Mouse (Mus musculus): Measurements from ENCODE around the gene Lipm.

Gene Lipm

DNA sequence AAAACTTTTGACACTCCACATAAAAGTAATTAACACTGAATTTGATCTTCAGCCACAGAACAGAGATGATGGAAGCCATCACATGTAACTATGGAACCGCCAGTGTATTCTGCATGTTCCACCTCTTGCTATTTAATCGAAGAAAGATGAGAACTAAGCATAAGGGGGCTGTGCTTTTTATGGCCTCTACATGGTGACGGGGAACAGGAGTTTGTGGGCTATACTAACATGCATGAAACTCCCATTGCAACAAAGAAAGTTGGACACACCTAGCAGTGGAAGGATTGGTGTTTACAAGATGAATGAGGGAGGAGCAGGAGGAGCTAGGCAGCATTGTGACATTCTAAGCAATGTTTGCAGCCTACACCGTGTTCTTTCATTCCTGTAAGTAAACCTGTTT lies at the start of gene Lipm:
Gene Lipm (plus strand): TSS at position 301 of the 400 bp plus-strand sequence.
- no peaks in the 10 kb centered on the region for H3K36me3 ChIP-seq (ENCODE audit: control insufficient read depth, insufficient read depth, low read length, poor library complexity, severe bottlenecking)
- H3K27me3 ChIP-seq (ENCODE audit: control insufficient read depth, insufficient read depth, low read length, poor library complexity, severe bottlenecking), result no peaks in the 10 kb centered on the region
- no peak for DNase-seq (ENCODE audit: low read depth, low spot score)

DNA sequence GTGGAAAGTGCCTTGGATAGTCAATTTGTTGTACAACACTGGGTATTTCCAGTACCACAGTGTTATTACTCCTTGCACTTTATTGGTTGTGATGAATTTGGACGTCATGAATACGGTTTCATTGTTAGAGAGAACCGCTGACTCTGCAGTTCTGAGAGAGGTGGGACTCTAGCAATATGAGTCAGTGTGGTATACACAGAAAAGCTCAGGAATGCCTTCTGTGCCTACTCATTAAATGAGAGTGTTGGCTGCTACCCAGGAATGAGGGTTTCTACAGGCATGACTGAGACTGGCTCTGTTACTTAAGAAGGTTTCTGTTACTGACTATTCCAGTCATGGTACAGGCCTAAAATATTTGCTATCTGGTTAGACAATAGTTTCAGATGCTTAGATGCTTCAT lies 49.2 kb upstream of the Lipm start:
- Histone ChIP-seq H3K27me3 (ENCODE audit: control insufficient read depth, insufficient read depth, low read length, poor library complexity, severe bottlenecking) (no peaks in the 10 kb centered on the region), H3K36me3 (ENCODE audit: control insufficient read depth, insufficient read depth, low read length, poor library complexity, severe bottlenecking) (no peaks in the 10 kb centered on the region)
- no peak for DNase-seq (ENCODE audit: low read depth, low spot score)

DNA sequence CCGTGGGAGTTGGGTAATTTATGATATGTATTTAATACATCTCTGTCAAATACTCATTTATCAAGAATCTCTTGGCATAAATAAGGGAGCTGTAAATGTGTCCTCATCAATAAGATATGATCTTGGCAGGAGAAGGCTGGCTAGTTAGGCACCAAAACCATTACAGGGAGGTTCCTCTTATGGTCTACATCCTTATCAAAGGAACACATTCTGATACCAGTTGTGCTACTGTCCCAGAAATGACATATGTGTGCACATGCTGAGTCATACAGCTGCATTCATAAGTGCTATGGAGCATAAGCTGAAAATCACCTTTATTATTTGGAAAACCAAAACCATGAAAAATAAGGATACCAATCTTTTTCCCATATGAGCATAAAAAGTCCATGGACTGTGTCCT lies 37.2 kb upstream of the Lipm start:
- DNase-seq (ENCODE audit: low read depth, low spot score), result no peak
- H3K36me3 ChIP-seq (ENCODE audit: control insufficient read depth, insufficient read depth, low read length, poor library complexity, severe bottlenecking), result no peaks in the 10 kb centered on the region
- H3K27me3 ChIP-seq (ENCODE audit: control insufficient read depth, insufficient read depth, low read length, poor library complexity, severe bottlenecking), result no peaks in the 10 kb centered on the region

DNA sequence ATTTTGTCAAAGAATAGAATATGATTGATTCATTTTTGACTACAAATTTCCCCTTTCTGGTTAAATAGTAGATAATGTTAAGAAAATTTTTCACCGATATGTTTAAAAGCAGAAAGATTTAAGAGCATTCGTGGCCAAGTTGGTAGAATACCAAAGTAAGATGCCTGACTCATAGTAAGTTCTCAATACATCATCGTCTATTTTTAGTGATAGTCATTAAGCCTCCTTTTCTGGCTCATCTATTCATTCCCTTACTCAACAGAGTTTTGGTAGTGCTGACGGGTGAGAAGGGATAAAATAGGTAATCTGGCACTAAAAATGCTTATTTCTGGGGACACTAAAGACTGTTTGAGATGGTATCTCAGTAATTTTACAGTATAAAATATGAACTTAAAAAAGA lies 36.7 kb upstream of the Lipm start:
- H3K36me3 ChIP-seq (ENCODE audit: control insufficient read depth, insufficient read depth, low read length, poor library complexity, severe bottlenecking), result no peaks in the 10 kb centered on the region
- DNase-seq (ENCODE audit: low read depth, low spot score), result no peak
- no peaks in the 10 kb centered on the region for H3K27me3 ChIP-seq (ENCODE audit: control insufficient read depth, insufficient read depth, low read length, poor library complexity, severe bottlenecking)

DNA sequence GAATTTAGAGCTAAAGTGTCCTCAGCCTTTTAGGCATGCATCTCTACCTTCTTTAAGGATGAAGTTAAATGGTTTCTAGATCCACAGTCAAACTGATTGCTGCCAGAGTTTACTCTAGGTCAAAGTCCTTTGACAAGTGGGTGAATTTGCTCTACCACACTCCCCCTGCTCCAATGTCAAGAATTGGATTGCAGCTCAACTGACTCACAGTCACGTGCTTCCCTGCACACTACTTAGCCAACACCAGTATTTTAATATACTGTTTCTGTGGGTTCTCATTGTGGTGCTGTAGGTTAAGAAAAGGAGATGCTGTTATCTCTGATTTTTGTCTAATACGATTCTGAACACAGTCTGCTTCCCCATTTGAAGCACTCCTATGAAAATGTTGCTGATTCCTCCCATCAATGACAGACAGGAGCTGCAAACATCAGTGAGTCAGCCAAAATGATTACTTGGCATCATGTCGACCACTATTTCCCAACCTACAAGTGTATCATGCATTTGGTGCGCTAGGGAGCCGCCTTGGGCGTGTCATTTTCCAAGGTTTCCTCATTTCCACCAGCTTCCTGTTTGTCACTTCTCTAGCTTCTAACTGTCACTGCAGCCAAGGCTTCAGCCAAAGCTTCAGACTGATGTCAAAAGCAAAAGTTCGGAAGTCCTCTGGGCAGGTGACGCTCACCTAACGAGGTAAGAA lies 33.8 kb upstream of the Lipm start, which contains the start of gene Lipn:
Gene Lipn (plus strand): TSS at position 580 of the 694 bp plus-strand sequence.
- Histone ChIP-seq H3K27me3 (ENCODE audit: control insufficient read depth, insufficient read depth, low read length, poor library complexity, severe bottlenecking) (no peaks in the 10 kb centered on the region), H3K36me3 (ENCODE audit: control insufficient read depth, insufficient read depth, low read length, poor library complexity, severe bottlenecking) (no peaks in the 10 kb centered on the region)
- no peak for DNase-seq (ENCODE audit: low read depth, low spot score)

DNA sequence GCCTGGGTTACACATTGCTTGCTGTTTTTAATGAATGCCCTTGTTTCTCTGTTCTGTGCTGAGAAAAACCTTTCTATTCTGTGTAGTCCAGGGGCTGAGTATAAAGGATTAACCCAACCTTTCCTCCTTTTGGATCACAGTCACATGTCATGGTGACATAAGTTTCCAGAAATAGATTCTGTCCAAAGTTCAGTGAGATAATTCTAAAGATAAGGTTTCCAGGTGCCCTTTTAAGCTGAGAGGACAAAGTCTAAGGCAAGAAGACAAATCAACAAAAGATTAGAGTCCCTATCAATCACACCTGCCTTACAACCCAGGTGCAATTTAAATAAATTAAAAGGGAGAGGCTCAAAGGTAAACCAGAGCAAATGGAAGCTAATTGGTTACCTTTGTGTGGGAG lies 26.5 kb upstream of the Lipm start:
- Histone ChIP-seq H3K36me3 (ENCODE audit: control insufficient read depth, insufficient read depth, low read length, poor library complexity, severe bottlenecking) (no peaks in the 10 kb centered on the region), H3K27me3 (ENCODE audit: control insufficient read depth, insufficient read depth, low read length, poor library complexity, severe bottlenecking) (no peaks in the 10 kb centered on the region)
- no peak for DNase-seq (ENCODE audit: low read depth, low spot score)

DNA sequence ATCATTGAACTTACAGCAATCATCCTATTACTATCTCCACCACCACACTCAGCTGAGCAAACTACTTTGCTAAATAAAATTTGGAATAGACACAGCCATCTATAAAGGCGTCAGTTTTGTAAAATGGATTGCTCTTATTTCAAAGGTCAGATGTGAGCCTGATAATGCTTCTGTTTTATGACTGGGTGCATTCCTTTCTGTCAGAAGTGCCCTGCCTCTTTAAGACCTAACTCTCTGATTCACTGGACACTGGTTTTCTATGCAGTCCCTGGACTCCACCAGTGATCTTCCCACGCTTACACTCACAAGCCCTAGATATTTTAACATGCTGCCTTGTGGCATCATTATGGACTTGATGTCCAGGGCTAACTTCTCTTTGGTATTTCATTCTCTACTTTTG lies 22.6 kb upstream of the Lipm start:
- no peak for DNase-seq (ENCODE audit: low read depth, low spot score)
- H3K27me3 ChIP-seq (ENCODE audit: control insufficient read depth, insufficient read depth, low read length, poor library complexity, severe bottlenecking), result no peaks in the 10 kb centered on the region
- H3K36me3 ChIP-seq (ENCODE audit: control insufficient read depth, insufficient read depth, low read length, poor library complexity, severe bottlenecking), result no peaks in the 10 kb centered on the region

DNA sequence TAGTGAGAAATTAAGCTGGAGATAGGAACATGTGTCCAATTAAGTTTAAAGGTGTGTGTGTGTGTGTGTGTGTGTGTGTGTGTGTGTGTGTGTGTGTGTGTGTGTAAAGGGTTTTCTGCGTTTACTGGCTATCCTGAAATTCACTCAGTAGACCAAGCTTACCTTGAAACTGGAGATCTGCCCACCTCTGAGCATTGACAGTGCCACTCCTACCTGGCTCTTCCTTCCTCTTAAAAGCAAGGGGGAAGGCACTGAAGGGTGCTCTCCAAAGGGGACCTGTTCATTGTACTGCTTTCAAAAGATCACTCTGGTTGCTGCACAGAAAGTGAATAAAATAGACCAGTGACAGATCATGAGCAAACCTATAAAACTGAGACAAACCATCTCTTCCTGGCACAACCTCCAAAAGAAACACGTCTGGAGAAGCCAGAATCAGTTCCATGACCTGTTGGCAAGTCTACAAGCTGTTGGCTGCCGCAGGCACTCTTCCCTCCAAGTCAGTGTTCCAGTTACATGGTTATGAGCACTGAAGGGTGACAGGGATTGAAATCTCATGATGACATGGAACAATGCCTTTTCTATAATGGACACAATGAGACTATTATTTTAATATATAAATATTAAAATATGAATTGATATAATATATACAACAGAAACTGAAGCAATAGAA lies 11.6 kb upstream of the Lipm start:
- DNase-seq (ENCODE audit: low read depth, low spot score), result no peak
- Histone ChIP-seq H3K36me3 (ENCODE audit: control insufficient read depth, insufficient read depth, low read length, poor library complexity, severe bottlenecking) (no peaks in the 10 kb centered on the region), H3K27me3 (ENCODE audit: control insufficient read depth, insufficient read depth, low read length, poor library complexity, severe bottlenecking) (no peaks in the 10 kb centered on the region; the same call in 1 of the 2 replicates)

DNA sequence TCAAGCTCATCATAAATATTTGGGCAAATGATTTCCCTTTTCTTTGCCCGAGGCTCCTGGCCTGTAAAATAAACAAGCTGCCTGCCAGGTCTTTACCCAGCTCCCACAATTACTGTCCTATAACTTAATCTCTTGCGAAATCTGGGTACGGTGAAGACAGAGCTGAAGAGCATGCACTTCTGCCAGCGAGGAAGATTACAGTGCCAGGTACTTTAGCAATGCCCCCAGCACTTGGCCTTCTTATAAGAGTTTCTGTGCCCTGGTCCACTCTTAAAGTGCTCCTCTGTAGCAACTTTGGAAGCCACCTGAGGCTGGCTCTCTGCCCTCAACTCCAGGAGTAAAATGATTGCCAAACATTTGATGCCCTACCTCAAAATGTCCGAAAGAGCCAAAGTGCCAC lies 5.4 kb upstream of the Lipm start:
- H3K27me3 ChIP-seq (ENCODE audit: control insufficient read depth, insufficient read depth, low read length, poor library complexity, severe bottlenecking), result no peaks in the 10 kb centered on the region; the same call in 1 of the 2 replicates
- no peak for DNase-seq (ENCODE audit: low read depth, low spot score)
- no peaks in the 10 kb centered on the region for H3K36me3 ChIP-seq (ENCODE audit: control insufficient read depth, insufficient read depth, low read length, poor library complexity, severe bottlenecking)

DNA sequence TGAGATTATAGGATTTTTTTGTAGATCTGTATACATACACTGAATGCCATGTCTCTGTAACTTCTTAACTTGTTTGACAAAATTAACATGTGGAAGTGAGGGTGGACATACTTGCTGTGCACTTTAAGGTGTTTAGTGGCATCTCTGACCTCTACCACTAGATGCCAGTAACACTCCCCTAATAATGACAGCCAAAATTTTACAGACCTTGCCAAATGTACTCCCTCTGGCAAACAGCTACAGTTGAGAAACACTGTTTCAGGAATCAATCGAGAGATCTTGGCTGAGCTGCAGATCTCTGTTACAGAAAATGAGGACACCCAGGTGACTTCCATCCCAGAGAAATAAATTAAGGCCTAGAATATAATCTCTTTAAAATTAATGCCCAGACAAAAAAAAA lies 4.5 kb upstream of the Lipm start:
- Histone ChIP-seq H3K27me3 (ENCODE audit: control insufficient read depth, insufficient read depth, low read length, poor library complexity, severe bottlenecking) (no peaks in the 10 kb centered on the region; the same call in 1 of the 2 replicates), H3K36me3 (ENCODE audit: control insufficient read depth, insufficient read depth, low read length, poor library complexity, severe bottlenecking) (no peaks in the 10 kb centered on the region)
- peak; percentile 9 for DNase-seq (ENCODE audit: low read depth, low spot score)

DNA sequence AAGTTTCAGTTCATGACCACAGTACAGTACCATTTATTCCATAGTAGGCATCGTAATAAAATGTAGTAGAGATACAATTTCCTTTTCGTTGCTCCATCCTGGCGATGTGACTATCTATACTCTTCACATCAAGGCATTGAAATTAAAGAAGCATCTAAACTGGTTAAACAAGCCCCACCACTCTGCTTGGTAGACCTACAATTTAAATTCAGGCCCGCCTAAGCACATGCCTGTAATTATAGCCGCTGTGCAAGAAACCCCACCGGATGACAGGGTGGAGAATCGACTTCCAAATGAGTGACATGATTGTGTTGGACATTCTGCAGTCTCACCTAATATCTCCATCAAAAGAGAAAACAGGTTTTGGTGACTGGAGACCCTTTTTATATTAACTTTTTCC lies 1.2 kb downstream of the Lipm start:
- no peak for DNase-seq (ENCODE audit: low read depth, low spot score)
- H3K27me3 ChIP-seq (ENCODE audit: control insufficient read depth, insufficient read depth, low read length, poor library complexity, severe bottlenecking), result no peaks in the 10 kb centered on the region

DNA sequence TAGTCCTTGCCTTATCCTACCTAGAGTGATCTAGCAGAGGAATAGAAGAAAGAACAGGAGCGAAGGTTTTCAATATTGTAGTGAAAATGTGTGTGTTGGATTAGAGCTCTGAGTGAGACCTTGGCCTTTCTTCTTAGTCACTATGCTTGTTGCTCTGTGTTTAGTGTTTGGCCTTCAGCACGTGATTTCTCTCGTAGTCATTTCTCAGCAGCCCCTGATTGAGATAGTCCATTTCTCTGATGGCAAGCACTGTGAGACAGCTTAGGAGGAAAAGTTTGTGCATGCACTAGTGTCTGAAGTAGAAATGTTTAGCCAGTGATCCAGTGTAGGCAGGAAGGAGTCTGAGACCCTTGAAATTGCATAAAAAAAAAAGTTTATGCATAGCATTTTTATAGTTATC lies 4.1 kb downstream of the Lipm start:
- DNase-seq (ENCODE audit: low read depth, low spot score), result no peak
- no peaks in the 10 kb centered on the region for H3K27me3 ChIP-seq (ENCODE audit: control insufficient read depth, insufficient read depth, low read length, poor library complexity, severe bottlenecking)
- H3K36me3 ChIP-seq (ENCODE audit: control insufficient read depth, insufficient read depth, low read length, poor library complexity, severe bottlenecking), result no peaks in the 10 kb centered on the region

More for the DNA sequence above, 1.2 kb downstream of the Lipm start:
- H3K36me3 ChIP-seq (ENCODE audit: control insufficient read depth, insufficient read depth, low read length, poor library complexity, severe bottlenecking), result no peaks in the 10 kb centered on the region

DNA sequence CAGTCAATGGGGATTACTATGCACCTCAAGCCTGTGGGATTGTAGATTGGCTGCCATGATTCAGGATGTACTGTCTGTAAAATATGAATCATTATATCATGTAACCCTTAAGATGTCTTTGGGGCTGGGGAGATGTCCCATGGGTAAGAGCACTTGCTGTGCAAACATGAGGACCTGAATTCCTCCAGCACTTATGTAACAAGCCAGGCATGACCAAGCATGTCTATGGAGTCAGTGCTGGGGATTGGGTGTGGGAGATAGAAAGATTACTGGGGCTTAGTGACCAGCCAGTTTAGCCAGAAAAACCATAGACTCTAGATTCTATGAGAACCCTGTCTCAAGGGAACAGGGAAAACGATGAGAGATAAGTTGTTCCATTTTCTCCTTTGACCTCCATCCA lies 18.4 kb downstream of the Lipm start:
- no peaks in the 10 kb centered on the region for H3K36me3 ChIP-seq (ENCODE audit: control insufficient read depth, insufficient read depth, low read length, poor library complexity, severe bottlenecking)
- H3K27me3 ChIP-seq (ENCODE audit: control insufficient read depth, insufficient read depth, low read length, poor library complexity, severe bottlenecking), result no peaks in the 10 kb centered on the region
- DNase-seq (ENCODE audit: low read depth, low spot score), result no peak

DNA sequence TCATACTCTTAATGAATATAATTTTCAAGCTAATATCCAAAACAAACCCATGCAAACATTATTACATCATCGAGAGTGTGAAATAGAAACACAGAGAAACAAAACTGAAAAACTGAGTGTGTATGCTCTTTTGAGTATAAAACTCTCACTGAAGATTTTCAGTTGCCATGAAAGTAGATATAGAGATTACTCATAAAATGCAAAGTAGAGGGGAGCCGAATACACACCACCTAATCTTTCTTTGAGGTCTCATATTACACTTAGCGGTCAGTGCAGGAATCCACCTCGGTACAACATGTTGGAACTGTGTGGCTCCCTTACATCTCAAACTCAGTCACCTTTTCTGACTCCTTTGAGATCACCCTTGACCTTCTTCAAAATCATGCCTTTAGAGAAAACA lies 18.9 kb downstream of the Lipm start:
- Histone ChIP-seq H3K36me3 (ENCODE audit: control insufficient read depth, insufficient read depth, low read length, poor library complexity, severe bottlenecking) (no peaks in the 10 kb centered on the region), H3K27me3 (ENCODE audit: control insufficient read depth, insufficient read depth, low read length, poor library complexity, severe bottlenecking) (no peaks in the 10 kb centered on the region)
- no peak for DNase-seq (ENCODE audit: low read depth, low spot score)

DNA sequence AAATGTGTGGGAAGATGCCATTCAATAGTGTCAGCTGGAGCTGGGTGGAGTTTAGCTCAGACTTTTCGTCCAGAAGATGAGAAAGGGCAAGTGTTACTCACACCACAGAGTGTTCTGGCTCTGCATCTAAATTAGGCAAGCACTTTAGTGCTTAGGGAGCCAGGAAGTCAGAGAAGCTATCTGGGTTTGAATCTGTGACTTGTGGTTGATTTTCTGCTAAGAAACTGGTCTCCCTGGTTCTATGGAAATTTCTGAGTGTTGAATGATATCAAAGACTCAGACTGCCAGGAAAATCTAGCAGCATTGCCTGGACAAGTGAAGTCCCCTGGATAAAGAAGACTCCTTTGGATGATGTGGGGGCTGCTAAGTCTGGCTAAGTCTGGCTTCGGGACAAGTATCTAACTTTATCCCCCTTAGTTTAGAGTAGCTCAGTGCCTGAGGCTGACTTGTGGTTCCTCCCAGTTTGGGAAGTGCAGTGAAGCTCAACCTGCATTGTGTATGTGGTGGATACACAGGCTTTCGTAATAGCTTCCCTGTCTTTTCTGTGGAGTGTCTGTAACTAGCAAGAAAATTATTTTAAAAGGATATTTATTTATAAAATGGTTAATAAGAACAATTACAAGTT lies 19.5 kb downstream of the Lipm start:
- no peaks in the 10 kb centered on the region for H3K27me3 ChIP-seq (ENCODE audit: control insufficient read depth, insufficient read depth, low read length, poor library complexity, severe bottlenecking)
- H3K36me3 ChIP-seq (ENCODE audit: control insufficient read depth, insufficient read depth, low read length, poor library complexity, severe bottlenecking), result no peaks in the 10 kb centered on the region
- no peak for DNase-seq (ENCODE audit: low read depth, low spot score)

All from splenic B cell, adult 2 months (primary cell).